Mouse (Mus musculus): Measurements from ENCODE around the gene Cyp24a1.

- TF ChIP-seq CTCF (IDR thresholded peaks at IDR 0.05; ENCODE audit: insufficient read depth, low read length) (no peak), POLR2A (IDR thresholded peaks at IDR 0.05; ENCODE audit: borderline replicate concordance, extremely low read depth, low read depth, low read length) (no peak)
Observed at GRCm38 (mm10) chr2:170469616-170470308, 27.2 kb downstream of the Cyp24a1 start.

Measured in lung, adult 2 months (tissue).